Mouse (Mus musculus) c-Kit-positive CD71-positive TER-119-negative erythroid progenitor cells, embryonic 14.5 days (primary cell): ENCODE data around the gene Sart3.
"Not testable (repeated sequence)": the region's sequence is repeated elsewhere in the genome, so short reads cannot be mapped to it uniquely, and the experiment has no call there.

Experiments
- DNase-seq: peaks from one replicate; pipeline ENCODE4 v3.0.0-alpha.2; 2013; ENCODE audit warnings: low read depth

Sart3 gene

DNA sequence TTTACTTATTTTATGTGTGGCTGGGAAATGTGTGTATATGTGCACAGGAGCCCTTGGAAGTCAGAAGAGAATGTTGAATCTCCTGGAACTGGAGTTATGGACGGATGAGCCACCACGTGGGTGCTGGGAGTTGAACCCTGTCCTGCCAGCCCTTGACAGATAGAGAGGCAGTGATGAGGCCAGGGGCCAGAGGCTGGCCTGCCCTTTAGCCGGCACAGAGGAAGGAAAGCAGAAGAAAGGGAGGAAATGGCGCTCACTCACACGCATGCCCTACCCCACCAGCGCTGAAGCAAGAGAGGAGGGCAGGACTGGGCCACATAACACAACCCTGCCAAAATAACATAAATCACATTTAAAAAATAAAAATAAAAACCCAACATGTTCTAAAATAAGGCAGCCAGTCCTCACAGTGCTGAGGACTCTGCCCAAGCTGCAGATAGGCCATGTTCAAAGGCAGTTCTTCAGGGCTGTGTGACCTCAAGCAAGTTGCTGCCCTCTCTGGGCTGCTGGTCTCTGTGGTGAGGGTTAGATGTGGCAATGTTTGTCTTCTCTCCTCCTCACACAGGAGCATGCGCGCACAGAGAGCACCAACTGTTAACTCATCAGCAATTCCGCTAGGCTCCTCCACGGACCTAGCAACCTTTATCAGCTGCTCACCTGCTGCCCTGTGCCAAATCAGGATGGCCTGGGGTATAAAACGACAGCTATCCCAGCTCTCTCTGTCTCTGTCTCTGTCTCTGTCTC lies 18.3 kb upstream of the Sart3 start:
- no peak for DNase-seq

DNA sequence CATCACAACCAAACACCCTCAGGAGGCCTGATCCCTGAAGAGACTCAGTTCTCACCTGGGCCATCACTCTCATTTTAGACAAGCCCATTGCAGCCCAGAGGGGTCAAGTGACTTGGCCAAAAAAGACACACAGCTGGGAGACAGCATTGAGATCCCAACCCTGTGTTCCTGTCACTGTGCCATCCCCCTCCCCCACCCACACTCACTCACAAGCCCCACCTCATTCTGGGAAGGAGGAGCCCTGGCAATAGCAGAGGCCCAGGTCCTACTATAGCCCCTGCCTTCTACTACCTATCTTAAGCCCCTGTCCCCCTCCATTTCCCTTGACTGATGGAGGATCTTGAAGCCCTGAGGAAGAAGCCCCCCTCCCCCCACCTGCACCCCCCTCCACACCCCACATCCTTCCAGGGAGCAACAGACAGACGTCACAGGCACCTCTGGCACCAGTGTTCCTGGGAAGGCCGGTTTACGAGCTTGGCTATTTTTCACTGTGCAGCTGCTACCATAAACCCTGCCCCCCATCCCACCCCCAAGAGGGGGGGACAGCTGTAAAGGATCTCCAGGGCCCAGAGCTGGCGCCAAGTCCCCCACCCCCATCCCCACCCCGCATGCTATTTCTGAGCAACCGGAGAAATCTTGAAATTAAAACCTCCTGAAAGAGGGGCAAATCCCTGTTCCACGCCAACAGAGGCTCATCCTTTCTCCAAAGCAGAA lies 16.9 kb upstream of the Sart3 start:
- no peak for DNase-seq

- no peak for DNase-seq
Observed at GRCm38 (mm10) chr5:113788645-113789044, 16.3 kb upstream of the Sart3 start.

DNA sequence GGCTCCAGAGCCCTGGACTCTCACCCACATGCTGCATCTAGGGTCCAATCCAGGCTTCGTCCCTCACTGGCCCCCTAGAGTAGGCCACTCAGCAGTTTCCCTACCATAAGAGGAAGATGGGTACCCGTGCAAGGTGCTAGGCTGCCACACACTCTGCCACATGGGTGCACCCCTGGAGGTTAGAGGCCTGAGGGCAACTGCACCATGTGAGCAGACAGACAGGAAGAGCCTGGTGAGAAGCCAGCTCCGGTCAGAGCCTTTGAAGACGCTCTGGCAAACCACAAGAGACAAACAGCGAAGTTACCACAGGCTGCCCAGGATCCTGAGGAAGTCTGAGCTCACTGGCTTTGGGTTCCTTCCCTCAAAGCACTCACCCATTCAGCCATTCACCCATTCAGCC lies 14.7 kb upstream of the Sart3 start:
- no peak for DNase-seq

DNA sequence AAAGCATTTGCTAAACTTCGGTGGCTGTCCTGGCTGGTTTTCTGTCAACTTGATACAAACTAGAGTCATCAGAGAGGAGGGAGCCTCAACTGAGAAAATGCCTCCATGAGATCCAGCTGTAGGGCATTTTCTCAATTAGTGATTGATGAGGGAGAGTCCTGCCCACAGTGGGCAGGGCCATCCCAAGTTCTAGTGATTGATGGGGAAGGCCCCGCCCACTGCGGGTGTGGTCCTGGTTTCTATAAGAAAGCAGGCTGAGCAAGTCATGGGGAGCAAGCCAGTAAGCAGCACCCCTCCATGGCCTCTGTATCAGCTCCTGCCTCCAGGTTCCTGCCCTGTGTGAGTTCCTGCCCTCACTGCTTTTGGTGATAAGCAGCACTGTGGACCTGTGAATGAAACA lies 11.8 kb upstream of the Sart3 start:
- not testable (repeated sequence) for DNase-seq

DNA sequence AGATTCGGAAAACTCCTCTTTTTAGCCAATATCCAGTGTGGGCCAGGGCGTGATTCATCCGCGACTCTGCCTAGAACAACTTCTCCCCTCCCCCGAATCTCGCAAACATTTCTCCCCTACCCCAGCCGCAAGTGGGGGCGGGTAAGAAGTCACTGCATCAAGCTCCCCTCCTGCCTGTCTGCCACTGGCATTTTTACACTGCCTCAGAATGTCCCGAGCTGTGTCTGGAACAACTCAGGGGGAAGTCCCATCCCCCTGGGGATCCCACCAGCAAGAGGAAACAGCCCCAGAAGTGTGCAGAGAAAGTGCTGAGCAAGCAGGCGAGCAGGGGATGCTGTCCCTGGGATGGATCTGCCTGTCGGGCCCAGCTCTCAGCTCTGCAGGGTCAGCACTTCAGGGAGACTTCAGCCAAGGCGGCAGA lies 11.3 kb upstream of the Sart3 start:
- DNase-seq = no peak

DNA sequence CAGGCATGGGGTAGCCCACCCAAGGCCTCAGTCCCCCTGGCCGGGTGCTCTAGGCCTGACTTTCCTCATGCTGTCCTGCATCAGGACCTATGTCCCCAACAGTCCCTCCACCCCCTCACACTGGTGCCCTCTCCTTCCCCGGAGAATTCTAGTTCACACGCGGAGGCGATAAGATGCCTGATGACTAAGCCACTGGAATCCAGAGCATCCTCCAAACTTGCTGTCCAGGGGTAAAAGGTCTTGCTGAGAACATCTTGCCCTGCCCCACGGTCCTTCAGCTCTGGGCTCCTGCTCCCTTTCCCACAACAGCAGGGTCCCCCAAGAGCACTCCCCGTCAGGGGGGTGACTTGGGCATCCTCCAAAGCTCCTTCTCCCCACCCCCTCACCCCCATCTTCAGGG lies 10.3 kb upstream of the Sart3 start:
- DNase-seq = no peak

GRCm38 (mm10) chr5:113781875-113782274 lies 9.6 kb upstream of the Sart3 start:
- no peak for DNase-seq

DNA sequence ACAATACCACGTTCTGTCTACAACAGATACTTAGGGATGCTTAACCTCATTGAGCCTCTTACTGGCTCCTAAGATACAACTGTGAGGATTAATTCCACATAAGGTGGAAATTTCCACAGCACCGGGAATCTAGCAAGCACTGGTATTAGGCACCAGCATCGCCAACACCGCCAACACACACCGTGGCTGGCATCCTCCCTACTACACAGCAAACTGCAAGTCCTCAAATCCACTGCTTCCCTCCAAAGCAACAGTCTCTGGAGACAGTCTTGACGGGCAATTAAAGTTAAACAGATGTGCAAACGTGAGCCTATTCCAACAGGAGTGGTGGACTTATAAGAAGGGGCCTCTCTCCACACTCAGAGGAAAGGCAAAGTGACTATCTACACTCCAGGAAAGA lies 8.9 kb upstream of the Sart3 start:
- DNase-seq = no peak

- no peak for DNase-seq
Observed at GRCm38 (mm10) chr5:113780763-113781162, 8.5 kb upstream of the Sart3 start.

GRCm38 (mm10) chr5:113780082-113780752 lies 7.9 kb upstream of the Sart3 start:
- DNase-seq = no peak

- DNase-seq = no peak
Observed at GRCm38 (mm10) chr5:113779569-113779968, 7.3 kb upstream of the Sart3 start.

DNA sequence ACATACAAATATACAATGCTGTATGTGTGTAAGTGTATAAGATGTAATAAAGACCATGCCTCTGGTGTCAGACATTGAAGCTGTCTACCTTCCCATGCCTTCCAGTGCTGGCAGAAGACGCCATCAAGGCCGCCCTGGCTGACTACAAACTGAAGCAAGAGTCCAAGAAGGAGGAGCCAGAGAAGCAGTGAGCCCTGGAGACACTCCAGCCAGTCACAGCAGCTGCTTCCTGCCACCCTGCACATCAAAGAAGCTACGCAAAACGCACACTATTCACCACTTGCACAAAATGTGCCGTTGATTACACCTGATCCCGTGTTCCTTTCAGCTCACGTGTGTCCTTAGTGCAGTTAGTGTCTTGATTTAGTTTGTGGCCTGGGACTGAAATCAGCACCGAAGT lies 5.4 kb upstream of the Sart3 start:
- DNase-seq = not testable (repeated sequence)

- no peak for DNase-seq
Observed at GRCm38 (mm10) chr5:113776896-113777226, 4.6 kb upstream of the Sart3 start.

DNA sequence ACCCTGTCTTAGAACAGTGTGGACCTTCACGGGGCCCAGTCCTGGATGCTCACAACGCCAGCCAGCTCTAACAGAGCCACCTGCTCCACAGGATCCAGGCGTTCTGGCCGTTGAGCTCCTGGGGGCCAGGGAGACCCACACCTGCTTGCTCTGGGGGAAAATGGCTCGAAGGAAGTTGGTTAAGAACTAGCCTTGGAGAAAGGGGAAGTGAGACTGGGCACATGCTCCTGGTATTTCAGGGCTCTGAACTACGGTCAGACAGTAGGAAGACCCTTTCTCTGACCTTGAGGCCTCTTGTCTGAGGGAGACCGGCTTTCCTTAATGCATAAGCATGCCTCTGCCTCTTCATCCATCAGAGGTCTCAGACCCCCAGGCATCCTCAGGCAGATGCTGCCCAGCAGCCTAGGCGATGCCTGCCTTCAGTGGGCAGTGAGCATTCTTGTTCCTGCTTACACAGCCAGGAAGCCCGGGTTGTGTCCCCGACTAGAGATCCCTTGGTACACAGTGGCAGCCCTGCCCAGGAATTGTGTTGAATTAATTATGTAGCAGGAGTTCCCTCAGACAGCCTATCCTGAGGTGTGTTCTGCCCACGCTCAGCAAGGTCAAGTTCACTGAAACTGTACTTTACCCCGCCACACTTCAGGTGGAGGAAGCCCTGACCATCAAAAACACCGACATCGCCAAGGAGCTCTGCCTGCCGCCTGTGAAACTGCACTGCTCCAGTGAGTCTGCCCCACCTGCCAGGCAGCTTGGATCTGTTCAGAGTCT lies 4.0 kb upstream of the Sart3 start:
- DNase-seq = no peak

DNA sequence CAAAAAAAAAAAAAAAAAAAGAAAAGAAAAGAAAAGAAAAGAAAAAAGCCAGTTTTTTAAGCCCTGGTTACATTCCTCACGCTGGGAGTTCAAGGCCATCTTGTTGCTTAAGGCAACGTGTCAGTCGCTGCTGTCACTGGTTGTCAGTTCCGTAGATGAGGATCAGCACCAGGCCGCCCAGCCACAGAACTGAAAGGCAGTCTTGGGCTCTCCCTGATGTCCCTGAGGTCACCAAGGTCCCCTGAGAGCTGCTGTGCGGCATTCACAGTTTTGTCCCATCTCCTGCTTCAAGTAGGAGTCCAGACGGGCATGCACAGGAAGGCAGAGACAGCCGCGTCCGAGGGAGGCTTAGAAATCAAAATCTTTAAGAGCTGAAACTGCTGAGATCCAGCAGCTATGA lies 3.3 kb upstream of the Sart3 start:
- DNase-seq = no peak

GRCm38 (mm10) chr5:113773664-113774063 lies 1.4 kb upstream of the Sart3 start:
- DNase-seq = peak; percentile 84

- no peak for DNase-seq
Observed at GRCm38 (mm10) chr5:113772905-113773519, 702 bp upstream of the Sart3 start.

DNA sequence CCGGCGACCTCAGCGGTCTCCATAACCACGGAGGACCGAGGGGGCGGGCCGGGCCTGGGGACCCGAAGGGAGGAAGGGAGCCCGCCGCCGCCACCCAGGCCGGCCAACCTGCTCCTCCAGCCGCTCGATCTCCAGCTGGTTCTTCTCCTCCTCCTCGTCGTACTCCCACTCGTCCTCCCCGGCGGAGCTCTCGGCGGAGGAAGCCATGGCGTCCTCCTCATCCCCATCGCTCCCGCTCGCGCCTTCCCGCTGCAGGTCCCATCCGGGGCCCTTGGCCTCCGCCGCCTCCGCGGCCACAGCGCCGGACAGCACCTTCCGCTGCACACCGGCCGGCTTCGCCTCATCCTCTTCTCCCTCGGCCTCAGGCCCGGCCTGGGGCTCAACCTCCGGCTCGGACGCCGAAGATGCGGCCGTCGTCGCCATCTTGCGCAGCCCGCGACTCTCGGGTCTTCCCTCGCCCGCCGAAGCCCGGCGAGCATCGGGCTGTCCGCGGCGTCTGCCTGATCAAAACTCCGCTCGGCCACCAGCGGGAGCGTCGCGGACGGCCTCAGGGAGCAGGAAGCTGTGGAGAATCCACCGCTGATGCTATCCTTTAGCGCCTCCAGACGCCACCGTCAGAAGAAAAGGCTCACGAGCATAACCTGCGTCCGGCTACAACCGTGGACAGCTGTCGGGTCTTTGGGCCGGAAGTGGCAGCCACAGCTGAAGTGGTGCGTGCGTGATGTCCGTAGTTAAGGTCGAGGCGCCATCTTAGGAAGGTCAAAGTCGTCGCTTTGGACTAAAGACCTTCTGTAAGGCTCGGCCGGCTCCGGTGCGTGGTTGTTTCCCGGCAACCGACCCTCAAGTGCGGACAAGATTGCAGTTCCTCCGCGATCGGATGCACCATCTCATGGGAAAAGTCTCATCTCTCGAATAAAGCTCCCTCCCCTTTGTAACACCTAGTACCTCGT lies 822 bp downstream of the Sart3 start:
- peak; percentile 82 for DNase-seq

GRCm38 (mm10) chr5:113768806-113769205 lies 3.5 kb downstream of the Sart3 start:
- no peak for DNase-seq
